Mouse (Mus musculus) layer of hippocampus, adult 9-10 months (tissue): Measurements from ENCODE around the gene Fbxo39.

ENCODE experiments used
- DNase-seq: peaks from one replicate; pipeline ENCODE4 v3.0.0; 2022; ENCODE audit warnings: low spot score

Gene Fbxo39

GRCm38 (mm10) chr11:72314151-72314895 is at the start of gene Fbxo39:
Fbxo39 (plus strand) TSS chr11:72314444.
- no peak for DNase-seq

GRCm38 (mm10) chr11:72265483-72265882 is 48.8 kb upstream of the Fbxo39 start:
- DNase-seq = no peak

GRCm38 (mm10) chr11:72266207-72266959 is 47.9 kb upstream of the Fbxo39 start:
- DNase-seq = no peak

DNA sequence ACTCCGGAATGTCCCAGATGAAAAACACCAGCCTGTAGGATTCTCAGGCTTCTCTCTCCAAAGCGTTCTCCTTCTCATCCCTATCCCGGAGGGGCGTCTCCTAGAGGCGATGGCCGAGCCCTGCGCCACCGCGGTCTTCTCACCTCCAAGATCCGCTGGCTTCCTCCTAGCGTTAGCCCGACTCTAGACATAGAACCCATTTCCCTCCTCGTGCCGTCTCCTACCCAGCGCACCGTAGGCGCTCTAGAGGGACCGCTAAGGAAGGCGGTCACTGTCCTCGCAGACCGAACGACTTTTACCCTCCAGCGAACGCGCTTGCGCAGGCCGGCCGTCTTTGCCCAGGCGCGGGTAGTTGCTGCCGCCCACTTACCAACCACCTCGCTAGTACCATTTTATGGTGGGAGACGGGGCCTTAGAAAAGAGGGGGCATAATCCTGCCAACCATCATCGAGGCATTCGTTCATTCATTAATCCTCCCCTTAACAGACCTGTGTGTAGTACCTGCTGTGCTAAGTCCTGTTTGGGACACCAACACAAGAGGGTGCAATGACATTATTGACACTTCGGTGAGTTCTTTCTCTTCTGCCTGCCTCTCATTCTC is 47.2 kb upstream of the Fbxo39 start, which contains the start of gene Slc13a5:
Gene Slc13a5 (minus strand): TSS at position 263 of the 601 bp plus-strand sequence.
- no peak for DNase-seq

DNA sequence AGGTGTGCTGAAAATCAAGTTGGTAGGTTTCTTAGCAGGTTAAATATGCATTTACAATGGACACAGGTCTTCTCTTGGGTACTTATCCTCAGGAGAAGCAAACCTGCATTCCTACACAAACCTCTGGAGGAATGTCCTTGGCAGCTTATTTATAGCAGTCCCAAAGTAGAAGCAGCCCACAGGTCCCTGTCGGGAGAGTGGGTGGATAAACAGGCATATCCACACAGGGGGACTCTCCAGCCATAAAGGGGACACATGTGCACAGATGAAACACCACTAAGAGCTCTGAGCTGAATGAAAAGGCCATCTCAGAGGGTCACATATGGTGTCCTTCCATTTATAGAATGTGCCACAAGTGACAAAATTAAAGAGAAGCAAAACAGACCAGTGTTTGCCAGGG is 42.5 kb upstream of the Fbxo39 start:
- no peak for DNase-seq

- DNase-seq = no peak
Observed at GRCm38 (mm10) chr11:72273341-72273740, 40.9 kb upstream of the Fbxo39 start.

- no peak for DNase-seq
Observed at GRCm38 (mm10) chr11:72281143-72281851, 32.9 kb upstream of the Fbxo39 start.

GRCm38 (mm10) chr11:72281852-72282400 is 32.3 kb upstream of the Fbxo39 start:
- DNase-seq = no peak

- no peak for DNase-seq
Observed at GRCm38 (mm10) chr11:72283486-72284224, 30.6 kb upstream of the Fbxo39 start.

- no peak for DNase-seq
Observed at GRCm38 (mm10) chr11:72284532-72285182, 29.6 kb upstream of the Fbxo39 start.

DNA sequence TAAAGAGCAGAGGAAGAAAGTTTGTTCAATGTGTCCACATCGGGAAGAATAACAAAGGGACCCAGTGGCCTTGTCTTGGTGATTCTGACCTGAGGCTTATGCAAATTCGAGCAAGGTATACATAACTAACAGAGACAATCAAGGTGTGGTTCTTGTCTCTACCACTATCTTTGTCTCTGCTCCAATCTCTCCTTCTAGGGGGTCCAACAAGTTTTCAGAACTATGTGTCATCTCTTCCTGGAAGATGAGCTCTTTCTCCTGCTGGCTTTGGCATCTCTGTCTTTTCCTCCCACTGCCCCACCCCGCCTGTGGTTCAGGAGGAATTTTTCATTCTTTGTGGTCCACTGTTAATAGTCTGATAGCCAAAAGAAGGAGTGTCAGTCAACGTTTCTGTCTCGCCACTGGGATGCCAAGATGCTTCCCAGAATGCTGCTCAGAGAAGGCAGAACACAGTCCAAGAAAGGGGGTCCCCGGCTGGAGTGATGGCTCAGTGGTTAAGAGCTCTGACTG is 28.2 kb upstream of the Fbxo39 start:
- DNase-seq = no peak

DNA sequence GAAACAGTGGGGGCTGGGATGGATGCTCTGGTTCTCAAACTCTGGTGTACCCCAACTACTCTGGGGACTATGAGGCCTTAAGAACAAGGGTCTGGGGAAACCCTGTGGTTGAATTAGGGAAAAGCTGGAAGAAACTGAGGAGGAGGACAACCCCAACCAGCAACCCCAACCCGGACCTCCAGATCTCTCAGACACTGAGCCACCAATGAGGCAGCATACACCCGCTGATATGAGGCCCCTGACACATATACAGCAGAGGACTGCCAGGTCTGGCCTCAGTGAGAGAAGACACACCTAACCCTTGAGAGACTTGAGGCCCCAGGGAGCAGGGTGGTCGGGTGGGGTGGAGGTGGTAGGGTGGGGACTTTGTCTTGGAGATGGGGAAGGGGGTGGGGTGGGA is 27.6 kb upstream of the Fbxo39 start:
- DNase-seq = no peak

DNA sequence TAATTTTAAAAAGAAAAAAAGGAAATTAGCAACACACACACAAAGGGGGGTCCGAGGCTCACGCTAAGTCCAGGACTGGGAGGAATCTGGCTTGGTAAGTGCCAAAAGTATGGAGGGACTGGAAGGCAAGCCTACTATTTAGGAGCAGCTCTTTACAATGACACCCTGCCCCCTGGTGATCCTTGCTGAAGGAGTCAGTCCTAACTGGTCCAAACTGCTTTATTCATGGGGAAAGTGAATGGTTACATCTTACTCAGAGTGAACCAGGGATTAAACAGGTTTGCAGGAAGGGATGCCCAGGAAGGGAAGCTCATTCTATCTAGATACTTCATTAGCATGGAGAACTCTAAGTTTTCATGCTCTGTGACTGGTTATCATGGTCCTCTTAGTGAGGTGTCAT is 27.1 kb upstream of the Fbxo39 start:
- DNase-seq = no peak

- no peak for DNase-seq
Observed at GRCm38 (mm10) chr11:72287543-72287942, 26.7 kb upstream of the Fbxo39 start.

- DNase-seq = no peak
Observed at GRCm38 (mm10) chr11:72293116-72293515, 21.1 kb upstream of the Fbxo39 start.

- DNase-seq = no peak
Observed at GRCm38 (mm10) chr11:72301334-72301733, 12.9 kb upstream of the Fbxo39 start, which contains the start of gene Xaf1. Xaf1 (plus strand) TSS chr11:72301629.

GRCm38 (mm10) chr11:72302230-72302629 is 12.0 kb upstream of the Fbxo39 start:
- peak; percentile 81 for DNase-seq

DNA sequence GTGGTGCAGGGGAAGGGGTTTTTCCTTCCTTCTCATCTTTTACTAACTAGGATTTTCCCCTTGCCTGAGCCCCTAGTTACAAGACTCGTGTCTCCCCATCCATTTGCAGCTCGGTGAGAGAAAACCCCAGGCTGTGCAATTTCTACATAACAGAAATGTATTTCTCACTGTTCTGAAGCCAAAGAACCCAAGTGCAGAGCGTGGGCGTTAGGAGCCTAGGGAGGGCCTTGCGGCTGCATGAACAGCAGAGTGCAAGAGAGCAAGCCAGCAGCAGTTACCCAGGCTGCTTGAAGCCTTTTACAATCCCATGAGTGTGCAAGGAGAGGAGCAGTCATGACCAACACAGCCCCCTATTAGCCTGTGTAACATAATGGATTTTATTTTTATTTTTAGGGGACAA is 6.8 kb upstream of the Fbxo39 start:
- DNase-seq = no peak

DNA sequence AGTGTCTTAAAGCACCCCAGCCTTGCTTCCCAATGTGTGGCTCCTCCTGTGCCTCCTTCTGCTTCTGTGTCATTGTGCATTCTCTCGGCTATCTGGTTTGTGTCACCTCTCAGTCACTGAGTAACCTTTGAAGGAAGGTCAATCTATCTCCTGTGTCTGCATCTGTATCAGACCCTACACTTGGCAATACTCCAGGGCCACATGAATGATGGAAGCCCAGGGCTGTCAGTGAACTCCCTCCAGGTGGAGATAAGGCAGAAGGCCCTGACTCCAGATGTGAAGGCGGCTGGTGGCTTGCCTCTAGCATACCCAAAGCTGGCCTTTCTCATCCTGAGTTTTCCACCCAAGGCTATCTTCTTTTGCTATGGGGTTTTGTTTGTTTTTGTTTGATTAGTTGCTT is 5.3 kb upstream of the Fbxo39 start:
- DNase-seq = no peak

DNA sequence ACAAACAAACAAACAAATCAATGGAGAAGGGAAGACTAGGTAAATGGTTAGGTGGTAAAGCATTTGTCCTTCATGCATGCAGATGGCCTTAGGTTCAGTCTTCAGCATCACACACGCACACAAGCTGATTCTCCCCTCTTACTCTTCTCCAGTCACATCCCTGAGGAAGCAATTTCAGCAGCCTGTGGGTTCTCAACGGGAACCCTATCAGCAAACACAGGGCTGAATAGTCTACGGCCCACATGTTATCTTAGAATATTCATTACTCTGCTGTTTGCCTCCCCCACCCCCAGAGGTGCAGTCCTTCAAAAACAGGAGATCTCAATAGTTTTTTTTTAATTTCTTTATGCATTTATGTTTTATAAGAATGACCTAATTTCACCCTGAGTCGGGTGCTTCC is 3.8 kb upstream of the Fbxo39 start:
- DNase-seq = no peak
